Mouse (Mus musculus) thymus, postnatal 4 days (tissue): ENCODE results near the gene Dhx35.

Source experiments
- DNase-seq: peaks from one replicate; pipeline ENCODE4 v3.0.0; 2021

The Dhx35 gene

DNA sequence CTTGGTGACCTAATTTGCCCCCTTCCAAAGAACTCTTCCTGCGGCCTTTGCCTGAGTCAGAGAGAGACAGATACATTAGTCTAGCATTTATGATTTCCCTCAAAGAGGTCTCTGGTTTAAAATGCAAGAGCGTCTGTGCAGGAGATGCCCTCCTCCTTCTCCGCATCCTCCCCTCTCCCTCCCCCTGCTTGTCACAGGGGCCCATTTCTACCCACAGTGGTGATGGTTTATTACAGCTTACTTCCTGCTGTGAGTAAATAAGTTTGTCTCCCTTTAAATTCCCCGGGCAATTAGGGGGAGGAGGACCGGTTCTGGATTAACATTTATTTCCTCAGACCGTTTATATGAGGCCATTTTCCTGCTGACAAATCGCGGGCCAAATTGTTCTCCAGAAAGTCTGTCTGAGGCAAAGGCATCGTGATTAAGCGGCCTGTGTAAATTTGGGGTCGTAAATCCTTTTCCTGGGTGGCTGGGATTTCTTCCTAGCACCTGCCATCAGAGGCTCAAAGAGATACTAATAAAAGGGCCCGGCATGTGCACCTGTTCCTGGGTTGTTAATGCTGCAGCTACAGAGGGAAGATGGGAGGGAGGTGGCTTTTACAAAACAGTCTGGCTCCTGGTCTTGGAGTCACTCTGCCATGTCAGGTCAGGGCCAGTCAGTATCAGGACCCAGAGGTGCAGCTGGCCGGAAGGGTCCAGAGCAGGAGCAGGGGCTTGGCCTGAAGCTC, 104.0 kb downstream of the Dhx35 start:
- no peak for DNase-seq
